Mouse (Mus musculus) left cerebral cortex, postnatal 10 days (tissue): ENCODE data around the gene Enpp1. TPM values are rescaled to one million over a fixed set of nuclear protein-coding genes. Genes with fewer than 3 reads are reported as not detected.
A peak's percentile ranks its signal among the peaks of the same experiment; 100 is the strongest.

Source experiments
- DNase-seq, 2 experiments: peaks; one replicate each; pipeline ENCODE4 v3.0.0; 2021 to 2022; ENCODE audit warnings: low spot score in 2 of 2, mixed read lengths in 1 of 2; ENCODE audit errors: extremely low spot score in 1 of 2
- intact Hi-C: fragments of 180-260 bp; cut with DNase I; formaldehyde crosslinking; loops from one replicate; pipeline ENCODE4 v1.15.1; 2025
- total RNA-seq, 2 experiments: library from RNA; stranded (reverse); gene quantifications; 2 replicates each; pipeline ENCODE4 v1.2.3; 2021

Gene Enpp1
- total RNA-seq, 2 experiments from 2014 or later = 3.7 to 4.6 TPM

DNA sequence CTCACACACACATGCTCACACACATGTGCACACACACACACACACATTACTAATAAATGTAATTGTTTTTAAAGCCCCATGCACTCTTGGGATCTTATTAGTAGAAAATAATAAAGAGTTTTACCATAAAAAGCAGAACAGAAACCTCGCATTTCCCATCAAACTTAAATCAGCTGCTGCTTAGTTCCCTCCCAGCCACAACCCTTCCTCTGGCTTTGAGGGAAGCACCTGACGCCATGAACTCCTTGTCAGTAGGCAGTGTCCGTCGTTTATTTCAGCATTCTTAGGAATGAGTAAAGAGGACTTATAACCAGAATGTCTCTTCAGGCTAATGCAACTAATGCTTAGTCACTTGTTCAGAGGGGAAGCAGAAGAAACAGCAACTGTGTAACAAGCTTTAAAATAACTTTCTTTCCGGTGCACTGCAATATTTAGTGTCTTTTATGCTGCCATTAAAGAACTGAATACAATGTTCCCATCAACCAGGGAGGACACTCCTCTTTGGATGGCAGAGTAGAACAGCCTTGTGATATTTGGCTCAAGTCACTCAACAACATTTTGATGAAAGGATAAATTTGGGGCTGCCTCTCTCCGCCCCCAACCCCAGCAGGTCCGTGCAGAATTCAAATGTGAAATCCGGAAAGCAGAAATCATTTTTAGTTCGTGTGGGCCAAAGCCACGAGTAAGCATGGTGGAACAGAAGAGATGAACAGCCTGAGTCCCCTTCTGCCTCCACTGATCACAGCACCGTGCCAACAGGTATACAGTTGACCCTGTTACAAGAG, 69.0 kb downstream of the Enpp1 start:
- DNase-seq = no peak
- intact Hi-C loops = no loop called here

GRCm38 (mm10) chr10:24641416-24642140, 70.4 kb downstream of the Enpp1 start:
- intact Hi-C loops = no loop called here

DNA sequence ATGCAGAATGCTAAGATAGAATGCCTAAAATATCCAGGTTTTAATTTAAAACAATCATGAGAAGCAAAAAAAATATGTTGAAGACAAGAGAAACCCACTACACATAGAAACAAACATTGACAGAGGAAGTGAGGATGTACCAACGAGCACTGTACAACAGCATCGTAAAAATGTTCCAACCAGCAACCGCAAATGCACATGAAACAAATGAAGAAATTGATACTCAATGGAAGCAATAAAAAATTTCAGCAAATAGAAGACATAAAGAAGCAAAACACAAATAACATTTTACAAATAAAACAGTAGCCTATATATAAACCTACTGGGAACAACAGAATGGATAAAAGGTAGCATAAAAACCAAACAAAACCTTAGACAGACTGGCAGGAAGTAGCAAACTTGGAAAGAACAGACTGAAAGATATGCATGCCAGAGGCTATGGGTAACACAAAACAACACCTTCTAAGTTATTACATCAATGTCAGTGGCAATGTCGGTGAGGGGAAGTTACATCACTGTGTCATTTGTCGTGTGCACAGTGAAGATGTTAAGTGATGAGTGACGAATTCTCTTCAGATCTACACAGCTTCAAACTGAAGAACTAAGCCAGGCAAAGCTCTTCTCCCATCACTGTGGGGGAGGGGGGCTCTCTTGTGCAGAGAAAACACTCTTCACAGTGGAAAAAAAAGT, 71.6 kb downstream of the Enpp1 start:
- intact Hi-C loops = no loop called here
- DNase-seq = no peak

More at GRCm38 (mm10) chr10:24641416-24642140, 70.4 kb downstream of the Enpp1 start:
- DNase-seq = no peak

DNA sequence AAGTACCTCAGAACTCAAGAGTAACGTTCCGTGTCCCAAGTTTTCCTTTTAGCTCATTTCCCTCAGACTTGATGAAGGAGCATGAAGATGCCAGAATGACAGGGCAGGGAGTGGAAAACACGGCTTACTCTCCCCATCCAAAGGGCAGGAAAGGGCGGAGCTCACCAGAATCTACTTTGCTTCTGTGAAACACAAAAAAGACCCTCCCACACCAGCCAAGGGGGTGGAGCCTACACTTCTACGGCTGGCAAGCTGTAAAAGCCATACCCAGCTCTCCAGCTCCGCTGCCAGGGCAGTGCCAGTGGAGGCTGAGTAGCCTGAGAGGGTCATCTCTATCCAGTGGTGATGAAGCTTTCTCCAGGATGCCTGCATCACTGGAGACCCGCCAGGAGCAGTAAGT, 72.4 kb downstream of the Enpp1 start:
- no peak for DNase-seq
- intact Hi-C loops = no loop called here

DNA sequence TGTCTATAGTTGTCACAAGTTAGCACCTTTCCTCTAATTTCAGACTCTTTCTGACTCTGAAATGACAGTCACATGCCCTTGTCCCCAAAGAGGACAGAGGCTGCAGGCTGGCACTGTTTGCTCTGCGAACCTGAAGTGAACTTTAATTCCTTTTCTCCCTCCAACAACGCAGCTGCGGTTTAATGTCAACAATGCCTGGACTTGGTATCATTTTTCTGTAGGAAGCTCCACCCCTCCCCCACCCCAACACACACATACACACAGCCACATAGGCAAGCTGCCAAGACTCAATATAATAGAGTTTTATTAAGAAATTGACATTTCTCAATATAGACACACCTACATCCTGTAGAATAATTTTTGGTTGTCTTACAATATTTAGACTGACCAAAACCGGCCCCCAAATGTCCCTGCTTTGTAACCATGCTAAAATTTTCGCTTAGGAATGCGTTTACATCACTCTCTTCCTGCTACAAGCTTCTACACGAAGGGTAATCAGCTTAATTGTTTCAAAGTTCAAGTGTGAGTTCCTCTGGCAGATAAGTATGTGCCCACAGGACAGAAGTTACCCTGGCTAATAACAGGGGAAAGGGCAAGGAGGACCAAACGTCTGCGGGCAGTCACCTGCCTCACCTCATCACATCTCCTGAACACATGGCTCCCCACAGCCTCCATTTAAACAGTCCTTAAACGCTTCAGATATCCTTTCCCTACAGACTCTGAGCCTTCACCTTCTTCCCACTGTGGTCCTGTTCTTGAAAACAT, 73.5 kb downstream of the Enpp1 start:
- DNase-seq = no peak
- intact Hi-C loops = no loop called here

DNA sequence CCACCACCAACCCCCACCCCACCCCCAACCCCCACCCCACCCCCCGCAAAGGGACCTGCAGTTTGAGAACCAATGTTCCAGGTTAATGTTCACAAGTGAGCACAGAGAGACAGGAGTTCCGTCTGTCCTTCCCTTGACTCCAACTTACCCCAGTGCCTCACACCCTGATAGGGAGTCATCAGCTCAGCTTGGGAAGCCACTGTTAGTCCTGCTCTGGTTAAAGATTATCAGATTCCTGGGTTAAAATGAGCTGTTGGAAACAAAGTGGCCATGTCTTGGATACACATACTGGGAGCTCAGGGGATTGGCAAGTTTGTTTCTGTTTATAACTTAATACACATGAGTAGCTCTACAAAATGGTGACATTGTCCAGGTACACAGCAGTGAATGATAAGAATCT, 75.0 kb downstream of the Enpp1 start:
- intact Hi-C loops = no loop called here
- DNase-seq = no peak

DNA sequence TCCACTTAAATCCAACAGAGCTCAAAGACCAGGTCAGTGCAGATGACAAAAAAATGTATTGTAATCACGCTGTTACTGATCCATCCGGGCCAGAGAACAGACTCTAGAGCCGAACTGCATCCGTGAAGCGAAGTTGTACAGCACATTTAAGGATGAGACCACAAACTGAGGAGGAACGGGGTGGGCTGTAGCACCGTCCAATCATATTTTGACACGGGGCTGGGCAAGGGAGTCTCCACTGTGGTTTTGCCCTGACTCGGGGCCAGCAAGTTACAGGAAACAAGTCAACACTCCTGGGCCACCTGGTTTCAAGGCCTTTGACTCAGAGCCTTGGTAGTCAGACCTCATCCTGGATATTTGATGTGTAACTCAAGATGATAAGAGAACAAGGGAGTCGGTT, 76.1 kb downstream of the Enpp1 start:
- intact Hi-C loops = no loop called here
- DNase-seq = no peak

- intact Hi-C loops = no loop called here
- no peak for DNase-seq
These were observed 76.6 kb downstream of the Enpp1 start for GRCm38 (mm10) chr10:24635331-24635815.

GRCm38 (mm10) chr10:24634288-24634687, 77.7 kb downstream of the Enpp1 start:
- DNase-seq = no peak
- intact Hi-C loops = loop anchor here (5.0 kb wide), 2 partner anchors 83 to 153 kb away; no protein-coding TSS in a partner anchor

DNA sequence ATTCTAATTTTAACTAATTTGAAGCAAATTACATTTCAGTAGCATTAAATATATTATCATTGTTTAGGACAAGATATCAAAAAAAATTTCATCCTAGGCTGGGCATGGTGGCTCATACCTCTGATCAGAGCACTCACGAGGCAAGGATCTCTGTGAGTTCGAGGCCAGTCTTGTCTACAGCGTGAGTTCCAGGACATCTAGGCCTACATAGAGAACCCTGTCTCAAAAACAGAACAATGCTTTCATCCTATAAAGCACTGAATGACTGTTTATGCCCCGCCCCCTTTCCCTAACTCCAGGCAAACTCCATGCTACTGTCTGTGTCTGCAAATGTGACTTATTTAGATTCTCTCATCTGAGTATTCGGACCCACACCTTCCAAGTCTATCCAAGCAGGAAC, 80.8 kb downstream of the Enpp1 start:
- DNase-seq = no peak
- intact Hi-C loops = loop anchor here (5.0 kb wide), 2 partner anchors 86 to 156 kb away; no protein-coding TSS in a partner anchor

DNA sequence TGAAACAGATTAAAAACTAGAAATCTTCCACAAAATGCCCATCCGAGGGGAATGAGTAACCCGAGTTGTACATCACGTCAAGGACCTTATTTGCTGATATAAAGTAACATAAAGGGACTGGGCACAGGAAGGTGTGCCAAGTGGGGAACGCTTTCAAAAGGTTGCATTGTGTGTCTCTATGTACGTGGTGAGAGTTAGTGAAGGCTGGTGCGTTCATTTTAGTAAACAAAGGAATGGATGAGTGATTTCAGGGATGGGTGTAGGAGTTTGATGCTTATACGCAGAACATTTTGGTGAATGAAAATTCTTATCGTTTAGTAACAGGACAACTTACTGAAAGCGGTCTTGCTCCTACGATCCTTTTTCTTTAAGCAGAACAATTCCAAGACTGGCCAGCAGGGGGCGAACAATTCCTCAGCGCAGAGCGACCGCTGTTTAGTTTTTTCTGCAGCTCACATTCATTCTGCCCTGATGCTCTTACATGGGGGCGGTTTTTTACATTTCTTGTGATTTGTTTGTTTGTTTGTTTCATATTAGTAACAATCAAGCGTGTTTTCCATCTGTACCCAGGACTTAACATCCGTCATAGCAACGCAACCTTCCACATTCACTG, 81.4 kb downstream of the Enpp1 start:
- DNase-seq = peak; percentile 60 to 72
- intact Hi-C loops = loop anchor here (5.0 kb wide), 2 partner anchors 87 to 157 kb away; no protein-coding TSS in a partner anchor

DNA sequence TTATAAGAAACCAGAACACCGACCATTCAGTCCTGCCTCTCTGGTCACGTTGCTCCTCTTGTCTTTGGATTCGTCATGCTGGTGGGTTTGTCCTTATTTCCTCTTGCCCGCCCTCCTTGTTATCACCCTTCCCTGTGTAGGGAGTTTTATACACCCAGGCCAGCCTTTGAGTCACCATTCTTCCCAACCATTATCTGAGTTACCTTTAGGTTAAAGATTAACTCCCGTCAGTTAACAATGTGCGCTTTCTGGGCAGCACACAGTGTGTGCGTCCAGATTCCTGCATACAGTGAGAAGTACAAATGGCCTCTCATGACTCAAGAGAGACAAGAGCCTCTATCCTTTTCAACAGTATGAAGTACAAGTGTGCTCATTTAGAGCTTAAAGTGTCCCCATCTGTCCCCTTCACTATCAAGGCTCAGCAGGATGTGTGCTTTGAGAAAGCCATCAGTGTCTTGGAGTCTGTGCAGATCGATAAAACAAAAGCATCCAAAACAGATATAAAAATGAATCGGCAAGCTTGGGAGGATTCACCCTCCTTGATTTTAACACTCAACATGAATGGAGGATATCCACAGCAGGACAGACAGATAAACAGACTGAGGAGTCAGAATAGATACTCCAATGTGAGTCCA, 82.8 kb downstream of the Enpp1 start:
- intact Hi-C loops = no loop called here
- DNase-seq = no peak

GRCm38 (mm10) chr10:24628466-24628865, 83.5 kb downstream of the Enpp1 start:
- DNase-seq = no peak
- intact Hi-C loops = no loop called here

GRCm38 (mm10) chr10:24627262-24627661, 84.7 kb downstream of the Enpp1 start:
- no peak for DNase-seq
- intact Hi-C loops = no loop called here

GRCm38 (mm10) chr10:24625060-24625701, 86.8 kb downstream of the Enpp1 start:
- peak; percentile 76 to 88 for DNase-seq
- intact Hi-C loops = loop anchor here (2.0 kb wide), 1 partner anchor 312 kb away; no protein-coding TSS in a partner anchor

DNA sequence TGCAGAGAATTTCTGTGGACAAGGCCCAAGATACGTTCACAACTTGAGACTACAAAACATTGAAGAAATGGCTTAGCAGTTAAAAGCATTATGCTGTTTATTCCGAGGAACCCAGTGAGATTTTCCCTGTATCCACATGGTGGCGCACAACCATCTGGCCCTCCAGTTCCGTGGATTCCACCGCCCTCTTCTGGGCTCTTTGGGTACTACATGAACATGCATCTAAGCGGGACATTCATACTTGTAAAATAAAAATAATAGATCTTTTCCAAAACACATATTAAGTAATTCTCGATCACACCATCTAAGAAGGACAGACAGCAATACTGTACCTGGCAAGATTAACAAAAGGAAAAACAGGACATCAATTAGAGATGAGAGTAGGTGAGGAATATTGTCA, 89.4 kb downstream of the Enpp1 start:
- peak; percentile 45 to 82 for DNase-seq
- intact Hi-C loops = loop anchor here (5.0 kb wide), 3 partner anchors 240 to 430 kb away; no protein-coding TSS in a partner anchor

DNA sequence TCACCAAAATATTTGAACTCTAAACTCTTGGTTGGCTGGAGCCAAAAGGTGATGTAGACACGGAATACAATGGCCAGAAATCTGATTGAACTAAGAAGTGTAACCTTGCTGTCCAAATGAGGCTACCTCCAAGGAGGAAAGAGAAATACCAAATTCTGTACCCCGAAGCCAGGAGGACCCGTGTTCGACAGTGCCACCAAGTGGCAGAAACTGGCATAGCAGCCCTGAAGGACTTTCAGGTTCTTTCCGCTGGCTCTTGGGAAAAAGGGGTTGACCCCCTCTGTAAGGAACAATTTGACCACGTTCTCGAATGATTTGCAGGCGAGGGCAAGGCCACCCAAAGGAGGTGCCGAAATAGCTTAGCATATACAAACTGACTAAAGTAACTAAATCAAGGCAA, 90.4 kb downstream of the Enpp1 start:
- intact Hi-C loops = loop anchor here (5.0 kb wide), 3 partner anchors 239 to 429 kb away; no protein-coding TSS in a partner anchor
- peak; percentile 16 to 49 for DNase-seq
